Mouse (Mus musculus) neural tube, embryonic 14.5 days (tissue): ENCODE results near the gene Uhrf2. TPM values are rescaled to one million over a fixed set of nuclear protein-coding genes. Genes with fewer than 3 reads are reported as not detected.
A peak's percentile ranks its signal among the peaks of the same experiment; 100 is the strongest.

Experiments
- ATAC-seq: fragments of 200-750 bp; cut with Nextera tagmentation; 2 replicates; pipeline ENCODE4 v1.8.0; 2017; ENCODE audit warnings: low read depth, mild to moderate bottlenecking, moderate TSS enrichment, moderate library complexity
- H3K27ac ChIP-seq: fragments of 300-500 bp; sonication (generic); 2 replicates; pipeline ENCODE4 v1.5.1; 2014; ENCODE audit warnings: low read depth, mild to moderate bottlenecking, control low read depth, low read length, moderate library complexity, mixed read lengths
- H3K27me3 ChIP-seq: fragments of 300-500 bp; sonication (generic); 2 replicates; pipeline ENCODE4 v1.6.1; 2014; ENCODE audit warnings: low read length; ENCODE audit not compliant: control insufficient read depth, insufficient read depth
- H3K36me3 ChIP-seq: fragments of 300-500 bp; sonication (generic); 2 replicates; pipeline ENCODE4 v1.6.1; 2014; ENCODE audit warnings: low read length, mixed read lengths; ENCODE audit not compliant: control insufficient read depth, insufficient read depth
- H3K4me1 ChIP-seq: fragments of 300-500 bp; sonication (generic); 2 replicates; pipeline ENCODE4 v1.6.1; 2014; ENCODE audit warnings: low read length; ENCODE audit not compliant: control insufficient read depth, insufficient read depth
- H3K4me2 ChIP-seq: fragments of 300-500 bp; sonication (generic); 2 replicates; pipeline ENCODE4 v1.6.1; 2014; ENCODE audit warnings: mild to moderate bottlenecking, low read depth, low read length, control low read depth
- H3K4me3 ChIP-seq: fragments of 300-500 bp; sonication (generic); 2 replicates; pipeline ENCODE4 v1.5.1; 2014; ENCODE audit warnings: low read depth, low read length, control low read depth, mixed read lengths
- H3K9ac ChIP-seq: fragments of 300-500 bp; sonication (generic); replicated peaks from 2 replicates; pipeline ENCODE4 v1.6.1; 2014; ENCODE audit warnings: low read depth, mild to moderate bottlenecking, control low read depth, low read length, mixed read lengths
- H3K9me3 ChIP-seq: fragments of 300-500 bp; sonication (generic); 2 replicates; pipeline ENCODE4 v1.6.1; 2016; ENCODE audit warnings: low read length; ENCODE audit not compliant: control insufficient read depth
- WGBS: fragments of 180-500 bp; shearing (Covaris S2); extraction: QIAGEN DNeasy Blood & Tissue Kit; methylation state at CpG from one replicate; pipeline ENCODE4 v1.1.7; 2014; 5-methylcytosine and 5-hydroxymethylcytosine counted together
- polyA plus RNA-seq: library from polyadenylated mRNA; unstranded; fragments of >200 nt; fragmentation: Nextera tagmentation; extraction: Ambion mirVana; gene quantifications from 2 replicates; pipeline ENCODE4 v1.2.1, GENCODE M21; 2014

Gene Uhrf2
- polyA plus RNA-seq, 1 experiment from 2014 or later: 53.3 TPM

DNA sequence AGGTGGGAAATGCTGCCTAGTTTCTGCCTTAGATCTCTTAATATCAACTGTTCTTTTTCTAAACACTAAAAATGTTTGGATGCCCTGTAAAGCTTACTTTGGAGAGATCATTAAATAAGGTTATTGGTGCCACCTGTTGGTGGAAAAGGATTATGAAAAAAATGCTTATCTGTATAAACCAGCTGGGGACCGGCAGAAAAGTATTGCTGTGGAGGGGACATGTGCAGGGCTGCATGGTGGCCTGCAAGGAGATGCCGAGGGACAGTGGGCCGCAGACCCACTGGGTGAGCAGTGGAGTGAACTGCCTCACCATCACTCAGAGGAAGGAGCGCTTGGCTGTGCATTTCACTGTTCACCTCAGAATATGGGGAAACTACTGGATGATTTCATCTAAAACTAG lies 97.9 kb downstream of the Uhrf2 start:
- ATAC-seq: peak; percentile 28; the same call in 1 of the 2 replicates
- Histone ChIP-seq H3K36me3 (no peaks in the 10 kb centered on the region), H3K27ac (no peak overlapping the region), H3K4me2 (no peak overlapping the region), H3K9ac (no peak overlapping the region), H3K4me1 (peaks cover 8% of the 10 kb centered on the region; the same call in 1 of the 2 replicates), H3K27me3 (no peaks in the 10 kb centered on the region), H3K9me3 (no peaks in the 10 kb centered on the region), H3K4me3 (no peak overlapping the region)
- WGBS: 79% methylated on average over 4 of the region's 4 CpGs

DNA sequence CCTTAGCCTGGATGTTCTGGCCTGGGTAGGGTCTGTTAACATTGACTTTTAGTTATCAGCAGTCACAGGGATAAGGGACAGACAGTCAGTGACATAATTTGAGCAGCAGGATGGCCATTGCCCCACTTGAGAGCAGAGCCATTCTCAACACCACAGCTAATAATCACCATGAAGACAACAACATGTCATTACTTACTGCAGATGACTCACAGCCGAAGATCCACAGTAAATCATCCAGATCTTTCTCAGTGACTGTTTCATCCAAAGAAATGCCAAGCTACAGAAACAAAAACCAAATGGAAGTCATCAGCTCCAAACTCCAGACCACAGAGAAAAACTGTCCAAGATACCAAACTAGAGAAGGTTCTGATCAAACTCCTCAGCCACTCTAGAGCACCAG lies 106.0 kb downstream of the Uhrf2 start:
- no peak for ATAC-seq
- no peaks in the 10 kb centered on the region for H3K36me3 ChIP-seq
- H3K27ac ChIP-seq: no peak overlapping the region

More for the DNA sequence above, 106.0 kb downstream of the Uhrf2 start:
- Histone ChIP-seq H3K4me3 (no peak overlapping the region), H3K27me3 (no peaks in the 10 kb centered on the region), H3K9me3 (no peaks in the 10 kb centered on the region), H3K4me2 (no peak overlapping the region), H3K9ac (no peak overlapping the region), H3K4me1 (no peaks in the 10 kb centered on the region)
- 78% methylated on average over 1 of the region's 1 CpGs for WGBS

Other genes starting within 250 kb of the Uhrf2 start
- gene 9930021J03Rik, start 224.5 kb upstream of the Uhrf2 start, polyA plus RNA-seq: 10.9 and 12.1 TPM in 2 replicates
- 62.9 and 64.4 TPM in 2 replicates for gene Ranbp6, start 217.5 kb upstream of the Uhrf2 start, polyA plus RNA-seq
- gene Il33, start 105.4 kb upstream of the Uhrf2 start, polyA plus RNA-seq: 0.74 and 1.8 TPM in 2 replicates
- not detected in 2 replicates for gene Trpd52l3, start 26.7 kb upstream of the Uhrf2 start, polyA plus RNA-seq
- gene Gldc, start 144.9 kb downstream of the Uhrf2 start, polyA plus RNA-seq: 5.4 and 6.2 TPM in 2 replicates
- gene Mbl2, start 202.4 kb downstream of the Uhrf2 start, polyA plus RNA-seq: not detected in 2 replicates